ENCODE assay signal across 8 mouse cellular contexts in the genomic region with DNA sequence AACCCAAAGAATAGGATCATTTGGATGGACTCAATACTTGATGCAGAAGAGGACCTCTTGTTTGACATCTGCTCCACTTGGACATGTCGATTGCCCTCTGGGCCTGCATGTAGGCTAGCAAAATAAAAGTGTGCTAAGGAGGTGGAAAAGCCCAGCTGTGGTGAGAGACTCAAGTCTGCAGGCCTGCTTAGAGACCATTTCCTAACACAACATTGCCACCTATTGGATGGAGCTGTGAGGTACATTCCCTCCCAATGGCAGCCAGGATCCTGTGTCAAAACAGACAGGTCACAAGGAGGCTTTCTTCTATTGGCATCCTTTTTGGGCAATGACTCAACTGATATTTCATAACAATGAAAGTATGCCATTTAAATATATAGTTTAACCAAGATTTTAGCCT. TPM values are rescaled to one million over a fixed set of nuclear protein-coding genes. Genes with fewer than 3 reads are reported as not detected.
A peak's percentile ranks its signal among the peaks of the same experiment; 100 is the strongest.
DNase-seq lines count a peak whose midpoint lies in the region; ATAC-seq lines count a peak whose summit lies in the region.

No protein-coding gene starts in this region.

- H3K4me3 ChIP-seq in kidney, embryonic 16.5 days (ENCODE audit: low read length): no peak overlapping the region
- no peak overlapping the region for H3K4me3 ChIP-seq in forebrain, embryonic 14.5 days (ENCODE audit: low read depth, low read length)

- H3K9me3 ChIP-seq in kidney, embryonic 16.5 days (ENCODE audit: low read length): no peaks in the 10 kb centered on the region
- H3K9me3 ChIP-seq in forebrain, embryonic 14.5 days (replicated peaks; ENCODE audit: control insufficient read depth, low read length): no peaks in the 10 kb centered on the region

- H3K27me3 ChIP-seq in kidney, embryonic 16.5 days (ENCODE audit: insufficient read depth, low read length): no peaks in the 10 kb centered on the region
- H3K27me3 ChIP-seq in forebrain, embryonic 14.5 days (replicated peaks; ENCODE audit: control insufficient read depth, insufficient read depth, low read length): no peaks in the 10 kb centered on the region

- H3K4me1 ChIP-seq in kidney, embryonic 16.5 days (ENCODE audit: insufficient read depth, low read length): peaks cover 8% of the 10 kb centered on the region
- H3K4me1 ChIP-seq in forebrain, embryonic 14.5 days (ENCODE audit: control insufficient read depth, insufficient read depth, low read length): no peaks in the 10 kb centered on the region; the same call in 1 of the 2 replicates

- H3K9ac ChIP-seq in kidney, embryonic 16.5 days (replicated peaks; ENCODE audit: low read length): no peak overlapping the region
- no peak overlapping the region for H3K9ac ChIP-seq in forebrain, embryonic 14.5 days (ENCODE audit: low read length)

- no peak overlapping the region for H3K4me2 ChIP-seq in kidney, embryonic 16.5 days (replicated peaks; ENCODE audit: low read depth, low read length)
- no peak overlapping the region for H3K4me2 ChIP-seq in forebrain, embryonic 14.5 days (ENCODE audit: low read length)

- no peak for ATAC-seq in kidney, embryonic 16.5 days (ENCODE audit: low FRiP score, low TSS enrichment)
- ATAC-seq in forebrain, embryonic 14.5 days: peak; percentile 56; the same call in 1 of the 2 replicates

- intact Hi-C loops in heart, postnatal 14 days (cut with DNase I): loop anchor here (1.0 to 10.0 kb wide), 5 partner anchors 15 to 157 kb away; no protein-coding TSS in a partner anchor

- H3K27ac ChIP-seq in kidney, embryonic 16.5 days (ENCODE audit: low read length): no peak overlapping the region
- H3K27ac ChIP-seq in forebrain, embryonic 14.5 days (ENCODE audit: low read depth, low read length): no peak overlapping the region

- 15% methylated on average over 1 of the region's 1 CpGs for WGBS in kidney, embryonic 16.5 days
- 12% methylated on average over 1 of the region's 1 CpGs for WGBS in forebrain, embryonic 14.5 days

- H3K36me3 ChIP-seq in kidney, embryonic 16.5 days (ENCODE audit: insufficient read depth, low read length): peaks cover 5% of the 10 kb centered on the region; the same call in 1 of the 2 replicates
- H3K36me3 ChIP-seq in forebrain, embryonic 14.5 days (ENCODE audit: control insufficient read depth, insufficient read depth, low read length): no peaks in the 10 kb centered on the region

- peak; percentile 62 for DNase-seq in kidney, adult 11 months
- peak; percentile 42 for DNase-seq in cerebellum, adult 11-12 months
- DNase-seq in forebrain, embryonic 14.5 days (ENCODE audit: low spot score): peak; percentile 81
- DNase-seq in heart, postnatal 14 days: peak; percentile 64 to 78
- DNase-seq in layer of hippocampus, postnatal 36 days: peak; percentile 40 to 62
- DNase-seq in lung, postnatal 36 days: peak; percentile 88
- peak; percentile 66 for DNase-seq in right cerebral cortex, postnatal 25 days

RNA-seq across cellular contexts. Expression of a gene that starts 7.9 kb away (rescaled TPM):
- polyA plus RNA-seq in kidney, embryonic 16.5 days (2015; fragmentation: Nextera tagmentation; extraction: Ambion mirVana): 0.31 and 0.49 TPM in 2 replicates
- not detected in 2 replicates for polyA plus RNA-seq in forebrain, embryonic 14.5 days (2014; fragmentation: Nextera tagmentation; extraction: Ambion mirVana)
- not detected for total RNA-seq in heart, postnatal 14 days (2021)
- not detected for total RNA-seq in layer of hippocampus, postnatal 36 days (2021)

RNA-seq across cellular contexts. Expression of a gene that starts 41.2 kb away (rescaled TPM):
- polyA plus RNA-seq in kidney, embryonic 16.5 days (2015; fragmentation: Nextera tagmentation; extraction: Ambion mirVana): 17.7 and 20.0 TPM in 2 replicates
- not detected in 2 replicates for polyA plus RNA-seq in forebrain, embryonic 14.5 days (2014; fragmentation: Nextera tagmentation; extraction: Ambion mirVana)
- total RNA-seq in heart, postnatal 14 days (2021): not detected
- total RNA-seq in layer of hippocampus, postnatal 36 days (2021): under 1 TPM; 0.17 to 0.28 TPM

RNA-seq across cellular contexts. Expression of a gene that starts 46.4 kb away (rescaled TPM):
- 24.3 and 26.0 TPM in 2 replicates for polyA plus RNA-seq in kidney, embryonic 16.5 days (2015; fragmentation: Nextera tagmentation; extraction: Ambion mirVana)
- 9.9 and 10.9 TPM in 2 replicates for polyA plus RNA-seq in forebrain, embryonic 14.5 days (2014; fragmentation: Nextera tagmentation; extraction: Ambion mirVana)
- total RNA-seq in heart, postnatal 14 days (2021): 1 to 10 TPM; 5.8 to 7.3 TPM
- total RNA-seq in layer of hippocampus, postnatal 36 days (2021): 1 to 10 TPM; 1.3 to 1.6 TPM
